In the genomic region with DNA sequence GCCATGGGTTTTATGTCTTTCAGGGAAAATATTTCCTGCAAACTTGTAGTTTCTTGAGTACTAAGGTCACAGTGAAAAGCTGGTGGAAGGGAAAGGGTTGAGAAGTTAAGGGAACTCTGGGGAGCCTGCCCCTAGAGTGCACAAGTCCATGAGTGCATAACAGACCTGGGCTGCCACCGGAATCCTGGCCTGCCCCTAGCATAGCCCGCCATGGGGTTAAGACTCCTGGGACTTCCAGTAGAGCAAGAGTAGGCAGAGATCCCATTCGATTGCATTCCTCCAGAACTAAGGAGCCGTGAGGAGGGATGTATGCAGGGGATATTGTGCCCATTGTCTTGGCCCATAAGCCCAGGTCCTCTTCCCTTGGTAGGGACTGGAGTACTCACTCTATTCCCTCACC, we compare ENCODE assay signal across 12 mouse cellular contexts. TPM values are rescaled to one million over a fixed set of nuclear protein-coding genes. Genes with fewer than 3 reads are reported as not detected.
A peak's percentile ranks its signal among the peaks of the same experiment; 100 is the strongest.
DNase-seq lines count a peak whose midpoint lies in the region; ATAC-seq and TF ChIP-seq lines count a peak whose summit lies in the region.
"Had no signal": no experiment of that assay in that cellular context is flagged by ENCODE, and none has a peak within 500 bp of the region (broad histone marks: within the 10 kb centered on the region; RNA-seq: fewer than 3 reads in every experiment).

No protein-coding gene starts in this region.

- no peaks in the 10 kb centered on the region for H3K36me3 ChIP-seq in kidney, adult 2 months (ENCODE audit: control insufficient read depth, insufficient read depth, low read length)
- H3K36me3 ChIP-seq in thymus, adult 2 months (ENCODE audit: control insufficient read depth, insufficient read depth, low read length) = peaks cover 12% of the 10 kb centered on the region
- H3K36me3 ChIP-seq in liver, embryonic 13.5 days = peaks cover 36% of the 10 kb centered on the region

- no peak for ATAC-seq in liver, embryonic 13.5 days (ENCODE audit: low read depth)

- H3K9me3 ChIP-seq in liver, embryonic 13.5 days (replicated peaks) = no peaks in the 10 kb centered on the region
- H3K9me3 ChIP-seq: heart, embryonic 12.5 days; midbrain, embryonic 10.5 days had no signal

- TF ChIP-seq CTCF in kidney, adult 2 months (conservative IDR thresholded peaks at IDR 0.05; ENCODE audit: insufficient read depth, insufficient read length, low read depth, low read length) = no peak
- TF ChIP-seq CTCF in thymus, adult 2 months (IDR thresholded peaks at IDR 0.05; ENCODE audit: borderline replicate concordance, control insufficient read depth, extremely low read depth, insufficient read depth, low read length, poor library complexity) = no peak

- H3K27ac ChIP-seq in kidney, adult 2 months (ENCODE audit: insufficient read depth, low read depth, low read length) = peak overlapping the region; percentile 63
- peak overlapping the region; percentile 99 for H3K27ac ChIP-seq in thymus, adult 2 months (ENCODE audit: control insufficient read depth, insufficient read depth, low read length)
- peak overlapping the region; percentile 60 for H3K27ac ChIP-seq in liver, embryonic 13.5 days
- H3K27ac ChIP-seq: hindbrain, postnatal 0 days; midbrain, embryonic 10.5 days had no signal

- no peaks in the 10 kb centered on the region for H3K27me3 ChIP-seq in kidney, adult 2 months (replicated peaks; ENCODE audit: control insufficient read depth, insufficient read depth, low read length)
- H3K27me3 ChIP-seq in thymus, adult 2 months (ENCODE audit: control insufficient read depth, insufficient read depth, low read length) = no peaks in the 10 kb centered on the region
- no peaks in the 10 kb centered on the region for H3K27me3 ChIP-seq in liver, embryonic 13.5 days
- H3K27me3 ChIP-seq: heart, embryonic 12.5 days had no signal

- TF ChIP-seq POLR2A in kidney, adult 2 months (IDR thresholded peaks at IDR 0.05; ENCODE audit: low read depth, low read length) = no peak
- TF ChIP-seq POLR2A in thymus, adult 2 months (IDR thresholded peaks at IDR 0.05; ENCODE audit: control insufficient read depth, extremely low read depth, insufficient read depth, low read length, poor library complexity) = no peak; the same call in 1 of the 2 replicates

- H3K9ac ChIP-seq in liver, embryonic 13.5 days = no peak overlapping the region
- H3K9ac ChIP-seq: heart, embryonic 12.5 days had no signal

- H3K4me1 ChIP-seq in kidney, adult 2 months (ENCODE audit: control insufficient read depth, insufficient read depth, low read length) = 0 out of 2 replicates have a peak, but pooled peaks cover 2% of the 10 kb centered on the region
- H3K4me1 ChIP-seq in thymus, adult 2 months (replicated peaks; ENCODE audit: control insufficient read depth, insufficient read depth, low read length) = peaks cover 40% of the 10 kb centered on the region
- H3K4me1 ChIP-seq in liver, embryonic 13.5 days (replicated peaks) = peaks cover 65% of the 10 kb centered on the region
- H3K4me1 ChIP-seq: midbrain, embryonic 10.5 days had no signal

- peak overlapping the region; percentile 36 for H3K4me2 ChIP-seq in liver, embryonic 13.5 days
- H3K4me2 ChIP-seq: heart, embryonic 12.5 days had no signal

- DNase-seq in kidney, adult 2 months = peak; percentile 28
- DNase-seq in kidney, adult 9 months = no peak
- DNase-seq in thymus, adult 2 months = peak; percentile 40
- DNase-seq in thymus, adult 18-20 months = no peak
- no peak for DNase-seq in liver, embryonic 13.5 days
- DNase-seq in thymus, postnatal 4 days = peak; percentile 53
- DNase-seq in ovary, postnatal 14 days (ENCODE audit: low spot score) = no peak
- no peak for DNase-seq in cerebellum, adult 11-12 months
- DNase-seq: cerebellum, postnatal 25 days had no signal

- H3K4me3 ChIP-seq in kidney, adult 2 months (ENCODE audit: insufficient read depth, low read depth, low read length) = peak overlapping the region; percentile 8; the same call in 1 of the 2 replicates
- H3K4me3 ChIP-seq in thymus, adult 2 months (ENCODE audit: control insufficient read depth, insufficient read depth, low read length) = peak overlapping the region; percentile 89
- peak overlapping the region; percentile 23 for H3K4me3 ChIP-seq in liver, embryonic 13.5 days (replicated peaks)
- H3K4me3 ChIP-seq: heart, embryonic 12.5 days; midbrain, embryonic 10.5 days had no signal

- 65% methylated on average over 4 of the region's 4 CpGs for WGBS in kidney, adult 2 months
- 7% methylated on average over 4 of the region's 4 CpGs for WGBS in thymus, adult 2 months
- 47% methylated on average over 4 of the region's 4 CpGs for WGBS in liver, embryonic 13.5 days (ENCODE audit: insufficient replicate concordance)

RNA-seq across cellular contexts. Expression of gene Ccm2, which starts 14.8 kb away (rescaled TPM):
- 56.1 and 60.8 TPM in 2 replicates for polyA plus RNA-seq in kidney, adult 2 months (2012; rRNA removed)
- polyA plus RNA-seq in thymus, adult 2 months (2012; rRNA removed) = 450 and 470 TPM in 2 replicates
- 45.8 and 46.1 TPM in 2 replicates for polyA plus RNA-seq in liver, embryonic 13.5 days (2015; fragmentation: Nextera tagmentation; extraction: Ambion mirVana)

RNA-seq across cellular contexts. Expression of gene Myo1g, which starts 40.7 kb away (rescaled TPM):
- polyA plus RNA-seq in kidney, adult 2 months (2012; rRNA removed) = 3.2 and 10.3 TPM in 2 replicates
- polyA plus RNA-seq in thymus, adult 2 months (2012; rRNA removed) = 202 and 216 TPM in 2 replicates
- 4.7 and 5.3 TPM in 2 replicates for polyA plus RNA-seq in liver, embryonic 13.5 days (2015; fragmentation: Nextera tagmentation; extraction: Ambion mirVana)

RNA-seq across cellular contexts. Expression of gene Nacad, which starts 44.4 kb away (rescaled TPM):
- 2.2 and 2.7 TPM in 2 replicates for polyA plus RNA-seq in kidney, adult 2 months (2012; rRNA removed)
- polyA plus RNA-seq in thymus, adult 2 months (2012; rRNA removed) = 0.33 and 0.36 TPM in 2 replicates
- 5.0 and 5.7 TPM in 2 replicates for polyA plus RNA-seq in liver, embryonic 13.5 days (2015; fragmentation: Nextera tagmentation; extraction: Ambion mirVana)

Comparison
In these comparisons a context has a peak if more than half of its experiments do, and no peak if none do; other contexts are left out.
1. DNase-seq: peak in kidney, adult 2 months (single experiment), thymus, adult 2 months (single experiment) and thymus, postnatal 4 days (single experiment); none in kidney, adult 9 months (single experiment), thymus, adult 18-20 months (0 of 2), liver, embryonic 13.5 days (single experiment), ovary, postnatal 14 days (single experiment) and cerebellum, adult 11-12 months (single experiment).
2. H3K4me3 ChIP-seq: peak in every context shown above with its lines; median percentile 89 in thymus, adult 2 months; 23 in liver, embryonic 13.5 days; 8 in kidney, adult 2 months.
3. RNA of gene Myo1g, which starts 40.7 kb away (polyA plus RNA-seq): 202 to 216 TPM in thymus, adult 2 months; 3.2 to 10.3 TPM in kidney, adult 2 months and 4.7 to 5.3 TPM in liver, embryonic 13.5 days; every median in the first group is over 10 times any median in the second.
4. Peak in every context shown above with its lines, with median percentiles within 50 percentile points of each other: H3K27ac ChIP-seq.